Mouse (Mus musculus): ENCODE results near the gene Gm10974. TPM values are rescaled to one million over a fixed set of nuclear protein-coding genes. Genes with fewer than 3 reads are reported as not detected.
A peak's percentile ranks its signal among the peaks of the same experiment; 100 is the strongest.

The Gm10974 gene
- total RNA-seq, 2 experiments from 2014 or later: not detected

GRCm38 (mm10) chr7:66397288-66397687 is 31.6 kb downstream of the Gm10974 start:
- intact Hi-C loops (cut with DNase I): no loop called here
- DNase-seq (ENCODE audit: low spot score in 2 of 2): no peak

DNA sequence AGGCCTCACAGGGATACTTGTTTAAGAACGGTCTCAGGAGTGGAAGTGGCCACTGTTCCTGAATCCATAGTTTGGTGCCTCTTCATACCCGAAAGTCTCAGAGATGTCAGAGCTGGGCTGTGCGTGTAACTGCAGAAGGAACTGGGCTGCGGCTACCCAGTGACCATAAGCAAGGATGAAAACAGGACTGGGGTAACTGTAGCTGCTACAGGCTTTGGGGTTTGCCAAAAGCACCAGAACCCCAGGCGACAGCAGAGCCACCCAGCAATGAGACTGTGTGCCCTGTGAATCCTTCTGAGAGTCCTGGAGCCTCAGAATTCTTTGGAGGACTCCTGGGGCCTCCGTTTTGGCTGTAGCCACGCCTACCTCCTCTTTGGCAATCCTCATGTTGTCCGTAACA is 35.9 kb downstream of the Gm10974 start:
- intact Hi-C loops (cut with DNase I): no loop called here

DNA sequence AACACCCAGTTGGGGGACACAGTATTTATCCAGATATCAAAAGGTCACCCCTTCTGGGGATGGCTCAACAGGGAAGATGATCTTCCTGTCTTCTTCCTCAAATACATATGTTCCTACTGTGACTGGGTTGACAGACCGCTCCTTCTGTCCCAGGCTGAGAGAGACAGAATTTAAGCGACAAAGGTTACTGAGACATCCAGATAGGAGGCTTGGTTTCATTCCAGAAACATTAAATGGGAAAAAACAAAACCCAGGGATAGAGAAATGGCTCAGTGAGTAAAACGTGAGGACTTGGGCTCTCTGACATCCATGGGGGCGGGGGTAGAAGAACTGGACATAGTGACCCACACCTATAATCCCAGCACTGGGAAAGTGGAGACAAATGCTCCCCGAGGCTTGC is 37.2 kb downstream of the Gm10974 start:
- intact Hi-C loops (cut with DNase I): no loop called here
- no peak for DNase-seq (ENCODE audit: low spot score in 2 of 2)

More for the DNA sequence above, 35.9 kb downstream of the Gm10974 start:
- no peak for DNase-seq (ENCODE audit: low spot score in 2 of 2)

DNA sequence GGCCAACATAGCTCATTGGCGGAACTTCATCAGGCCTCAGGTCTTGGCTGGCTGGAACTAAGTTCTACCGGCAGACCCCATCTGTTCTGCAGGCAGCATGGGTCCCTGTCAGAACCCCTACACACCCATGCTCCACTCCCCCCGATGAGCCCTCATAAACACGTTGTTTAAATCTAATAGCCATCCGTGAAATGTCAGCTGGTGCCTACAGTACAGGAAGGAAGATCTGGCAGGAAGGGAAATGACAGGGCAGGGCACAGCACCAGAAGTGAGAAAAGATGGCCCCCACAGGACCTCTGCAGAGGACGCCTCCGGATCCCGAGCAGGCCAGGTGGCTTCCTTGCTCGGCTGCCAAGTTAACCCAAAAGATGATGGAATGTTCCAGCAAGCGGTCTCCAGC is 38.4 kb downstream of the Gm10974 start:
- intact Hi-C loops (cut with DNase I): no loop called here
- no peak for DNase-seq (ENCODE audit: low spot score in 2 of 2)

- intact Hi-C loops (cut with DNase I): no loop called here
- DNase-seq (ENCODE audit: low spot score in 2 of 2): no peak
These were observed 39.1 kb downstream of the Gm10974 start for GRCm38 (mm10) chr7:66404802-66405201.

- intact Hi-C loops (cut with DNase I): no loop called here
- DNase-seq (ENCODE audit: low spot score in 2 of 2): no peak
These were observed 39.8 kb downstream of the Gm10974 start for GRCm38 (mm10) chr7:66405541-66405940.

DNA sequence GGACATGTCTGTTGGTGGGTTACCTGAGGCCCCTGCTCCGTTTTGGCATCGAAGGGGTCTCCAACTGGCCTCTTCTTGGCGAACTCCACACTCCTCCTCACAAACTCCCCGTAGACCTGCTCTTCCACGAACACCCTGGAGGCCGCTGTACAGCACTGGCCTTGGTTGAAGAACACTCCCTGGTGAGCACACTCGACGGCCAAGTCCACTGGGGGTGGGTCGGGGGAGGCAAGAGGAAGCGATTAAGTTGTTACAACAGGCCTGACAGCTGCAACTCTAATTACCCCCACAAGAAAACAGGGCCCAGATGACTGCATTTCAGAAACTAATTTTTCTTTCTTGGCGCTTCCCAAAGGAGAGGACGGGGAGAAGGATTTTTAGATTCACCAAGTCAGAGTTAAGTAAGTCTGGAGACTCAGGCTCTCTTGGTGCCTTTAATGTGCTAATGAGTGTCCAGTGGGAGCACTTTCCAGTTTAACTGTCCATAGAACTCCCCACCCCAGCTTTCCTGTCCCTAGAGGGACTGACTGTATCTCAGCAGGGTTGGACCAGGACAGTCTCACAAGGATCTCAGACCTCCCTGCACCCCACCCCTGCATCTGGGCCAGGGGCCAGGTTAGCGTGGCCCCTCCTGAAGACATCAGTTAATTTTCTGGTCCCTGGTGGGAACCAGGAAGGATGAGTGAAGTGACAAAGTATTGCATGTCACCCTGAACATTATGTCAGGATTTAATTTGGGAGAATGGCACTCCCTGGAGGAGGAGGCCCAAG is 40.4 kb downstream of the Gm10974 start:
- intact Hi-C loops (cut with DNase I): no loop called here
- no peak for DNase-seq (ENCODE audit: low spot score in 2 of 2)

DNA sequence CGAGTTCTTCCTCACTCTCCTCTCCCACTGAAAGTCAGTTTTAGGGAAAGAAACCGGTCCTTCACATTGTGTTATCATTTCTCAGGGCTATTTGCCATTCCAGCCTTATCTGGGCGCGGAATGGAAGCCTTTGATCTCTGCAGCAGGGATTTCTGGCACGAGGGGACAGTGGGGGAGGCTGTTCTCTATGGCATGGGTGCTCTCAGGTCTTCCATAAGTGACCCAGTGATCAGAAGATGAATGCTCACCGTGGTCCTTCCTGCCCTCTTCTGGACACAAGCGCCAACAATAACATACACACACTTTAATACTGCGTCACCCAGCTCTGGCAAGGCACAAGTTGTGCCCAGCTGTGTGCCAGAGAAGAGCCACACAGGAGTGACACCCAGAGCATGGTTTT is 41.3 kb downstream of the Gm10974 start:
- DNase-seq (ENCODE audit: low spot score in 2 of 2): no peak
- intact Hi-C loops (cut with DNase I): no loop called here

- intact Hi-C loops (cut with DNase I): loop anchor here (2.0 kb wide), 1 partner anchor 251 kb away; no protein-coding TSS in a partner anchor
These were observed 43.7 kb downstream of the Gm10974 start for GRCm38 (mm10) chr7:66409433-66409832.

GRCm38 (mm10) chr7:66413093-66413492 is 47.4 kb downstream of the Gm10974 start:
- no peak for DNase-seq (ENCODE audit: low spot score in 2 of 2)
- intact Hi-C loops (cut with DNase I): no loop called here

More at GRCm38 (mm10) chr7:66409433-66409832, 43.7 kb downstream of the Gm10974 start:
- peak; percentile 21 to 56 for DNase-seq (ENCODE audit: low spot score in 2 of 2)

GRCm38 (mm10) chr7:66416829-66417228 is 51.1 kb downstream of the Gm10974 start:
- intact Hi-C loops (cut with DNase I): no loop called here
- no peak for DNase-seq (ENCODE audit: low spot score in 2 of 2)

DNA sequence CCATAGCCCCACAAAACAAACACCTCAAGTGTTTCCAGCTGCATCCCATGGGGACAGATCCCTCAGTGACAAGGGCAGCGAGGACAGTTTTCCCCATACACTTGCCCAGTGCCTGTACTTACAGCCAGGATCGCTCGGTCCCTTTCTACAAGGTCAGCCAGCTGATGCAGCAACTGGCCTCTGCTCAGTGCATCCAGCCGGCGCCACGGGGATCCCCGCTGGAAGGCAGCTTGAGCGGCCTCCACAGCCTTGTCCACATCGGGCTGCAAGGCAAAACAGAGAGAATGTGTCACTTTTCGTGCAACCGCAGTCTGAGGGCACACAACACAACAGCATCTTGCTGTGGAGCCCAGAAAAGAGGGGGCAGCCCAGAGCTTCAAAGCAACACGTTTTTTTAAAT is 53.3 kb downstream of the Gm10974 start:
- intact Hi-C loops (cut with DNase I): no loop called here
- no peak for DNase-seq (ENCODE audit: low spot score in 2 of 2)

DNA sequence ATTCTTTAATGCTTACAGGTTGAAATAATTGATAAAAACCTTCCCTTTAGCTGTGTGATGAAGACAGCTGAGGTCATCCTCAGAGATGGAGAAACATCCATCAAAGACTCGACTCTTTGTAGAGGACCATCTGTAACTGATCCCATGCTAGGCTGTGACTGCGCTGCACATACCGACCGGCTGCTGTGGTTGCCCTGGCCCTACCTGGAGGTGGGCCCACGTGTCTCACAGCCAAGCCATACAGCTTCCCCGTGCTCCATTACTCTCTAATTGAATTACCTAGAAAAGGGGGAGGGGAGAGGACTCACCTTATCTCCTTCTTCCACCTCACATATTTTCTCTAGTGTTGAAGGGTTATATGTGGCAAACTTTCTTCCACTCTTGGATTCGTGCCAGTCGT is 56.2 kb downstream of the Gm10974 start:
- DNase-seq (ENCODE audit: low spot score in 2 of 2): no peak
- intact Hi-C loops (cut with DNase I): no loop called here

- intact Hi-C loops (cut with DNase I): no loop called here
- no peak for DNase-seq (ENCODE audit: low spot score in 2 of 2)
These were observed 61.3 kb downstream of the Gm10974 start for GRCm38 (mm10) chr7:66427053-66427436.

- peak in 1 of 2 experiments; percentile 37 for DNase-seq (ENCODE audit: low spot score in 2 of 2)
- intact Hi-C loops (cut with DNase I): no loop called here
These were observed 61.9 kb downstream of the Gm10974 start, which contains the start of gene Aldh1a3 for GRCm38 (mm10) chr7:66427437-66428161. Gene Aldh1a3 (minus strand): TSS chr7:66427517.

DNA sequence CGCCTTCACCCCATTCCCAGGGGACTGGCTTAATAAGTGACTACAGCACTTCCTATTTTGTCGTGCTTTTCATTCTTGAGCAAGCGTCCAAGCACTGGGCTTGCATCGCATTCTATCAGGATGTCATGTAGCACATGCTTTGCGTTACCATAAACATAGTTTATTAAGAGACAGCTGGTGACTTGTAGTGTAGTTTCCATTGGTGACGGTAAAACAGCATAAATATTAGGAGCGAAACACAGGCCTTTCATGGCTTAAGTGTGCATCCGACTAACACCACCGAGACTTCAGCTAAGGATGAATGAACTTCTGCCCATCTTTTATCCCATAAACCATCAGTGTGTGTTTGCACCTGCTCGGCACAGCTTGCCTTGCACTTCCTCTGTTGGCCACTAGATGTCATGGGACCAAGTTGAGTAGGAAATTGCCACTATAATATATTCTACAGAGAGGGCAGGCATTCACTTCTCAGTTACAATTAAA is 68.8 kb downstream of the Gm10974 start:
- peak; percentile 81 to 83 for DNase-seq (ENCODE audit: low spot score in 2 of 2)
- intact Hi-C loops (cut with DNase I): loop anchor here (2.0 kb wide), 1 partner anchor 226 kb away; no protein-coding TSS in a partner anchor

Small RNAs within 50 kb of the gene (microRNA-seq; reads per million reads assigned to microRNA genes)
- gene Mir7057: 0 reads per million in 2 experiments

Other genes starting within 250 kb of the Gm10974 start
- 1 to 10 TPM; 3.5 to 4.4 TPM for gene Lrrk1, start 22.4 kb downstream of the Gm10974 start, total RNA-seq (2021)
- gene Aldh1a3, start 61.6 kb downstream of the Gm10974 start, total RNA-seq (2021): 1 to 10 TPM; 2.9 to 3.4 TPM